Mouse (Mus musculus): ENCODE results near the gene Cerk. TPM values are rescaled to one million over a fixed set of nuclear protein-coding genes. Genes with fewer than 3 reads are reported as not detected.
A peak's percentile ranks its signal among the peaks of the same experiment; 100 is the strongest.
"Not testable (repeated sequence)": the region's sequence is repeated elsewhere in the genome, so short reads cannot be mapped to it uniquely, and the experiment has no call there.

Cerk gene
- total RNA-seq, 2 experiments from 2014 or later: 37.7 to 40.6 TPM

GRCm38 (mm10) chr15:86104401-86105344 is 81.3 kb downstream of the Cerk start:
- intact Hi-C loops (cut with DNase I): no loop called here
- DNase-seq (ENCODE audit: extremely low spot score in 1 of 2, low spot score in 2 of 2): no peak

GRCm38 (mm10) chr15:86102308-86102707 is 83.6 kb downstream of the Cerk start:
- intact Hi-C loops (cut with DNase I): no loop called here
- no peak for DNase-seq (ENCODE audit: extremely low spot score in 1 of 2, low spot score in 2 of 2)

- DNase-seq (ENCODE audit: extremely low spot score in 1 of 2, low spot score in 2 of 2): no peak
- intact Hi-C loops (cut with DNase I): no loop called here
Measured at GRCm38 (mm10) chr15:86101585-86101984, 84.4 kb downstream of the Cerk start.

- DNase-seq (ENCODE audit: extremely low spot score in 1 of 2, low spot score in 2 of 2): no peak
- intact Hi-C loops (cut with DNase I): no loop called here
Measured at GRCm38 (mm10) chr15:86097871-86098270, 88.1 kb downstream of the Cerk start.

- intact Hi-C loops (cut with DNase I); DNase-seq (ENCODE audit: extremely low spot score in 1 of 2, low spot score in 2 of 2): not testable (repeated sequence)
Measured at GRCm38 (mm10) chr15:86096604-86097020, 89.3 kb downstream of the Cerk start.

- intact Hi-C loops (cut with DNase I): no loop called here
- DNase-seq (ENCODE audit: extremely low spot score in 1 of 2, low spot score in 2 of 2): peak in 1 of 2 experiments; percentile 23
Measured at GRCm38 (mm10) chr15:86095722-86096603, 90.0 kb downstream of the Cerk start.

GRCm38 (mm10) chr15:86094324-86095121 is 91.4 kb downstream of the Cerk start:
- intact Hi-C loops (cut with DNase I): no loop called here
- DNase-seq (ENCODE audit: extremely low spot score in 1 of 2, low spot score in 2 of 2): no peak

GRCm38 (mm10) chr15:86093236-86093635 is 92.7 kb downstream of the Cerk start:
- intact Hi-C loops (cut with DNase I): no loop called here
- no peak for DNase-seq (ENCODE audit: extremely low spot score in 1 of 2, low spot score in 2 of 2)

GRCm38 (mm10) chr15:86091998-86092670 is 93.8 kb downstream of the Cerk start:
- DNase-seq (ENCODE audit: extremely low spot score in 1 of 2, low spot score in 2 of 2): peak in 1 of 2 experiments; percentile 32
- intact Hi-C loops (cut with DNase I): no loop called here

GRCm38 (mm10) chr15:86091201-86091997 is 94.5 kb downstream of the Cerk start:
- intact Hi-C loops (cut with DNase I): no loop called here
- peak in 1 of 2 experiments; percentile 17 for DNase-seq (ENCODE audit: extremely low spot score in 1 of 2, low spot score in 2 of 2)

- intact Hi-C loops (cut with DNase I): no loop called here
- DNase-seq (ENCODE audit: extremely low spot score in 1 of 2, low spot score in 2 of 2): no peak
Measured at GRCm38 (mm10) chr15:86090578-86090977, 95.4 kb downstream of the Cerk start.

- intact Hi-C loops (cut with DNase I): no loop called here
- peak in 1 of 2 experiments; percentile 71 for DNase-seq (ENCODE audit: extremely low spot score in 1 of 2, low spot score in 2 of 2)
Measured at GRCm38 (mm10) chr15:86089991-86090529, 95.9 kb downstream of the Cerk start.

Other genes starting within 250 kb of the Cerk start
- 1 to 10 TPM; 2.4 to 3.4 TPM for gene Celsr1, start 152.4 kb downstream of the Cerk start, total RNA-seq (2021)
- 10 to 100 TPM; 38.3 to 41.4 TPM for gene Gramd4, start 128.4 kb downstream of the Cerk start, total RNA-seq (2021)
- 10 to 100 TPM; 19.6 to 20.4 TPM for gene Tbc1d22a, start 28.3 kb upstream of the Cerk start, total RNA-seq (2021)